Mouse (Mus musculus) spleen, adult 2 months (tissue): ENCODE data around the gene Dcaf4.

Experiments
- CTCF ChIP-seq: fragments of 200-500 bp; IDR thresholded peaks from 2 replicates; pipeline ENCODE4 v1.5.1; 2011; ENCODE audit warnings: mild to moderate bottlenecking, inconsistent platforms; ENCODE audit not compliant: insufficient read depth, insufficient read length, insufficient replicate concordance; ENCODE audit errors: extremely low read depth
- POLR2A ChIP-seq: fragments of 200-500 bp; IDR thresholded peaks from 2 replicates; pipeline ENCODE4 v1.6.1; 2011; ENCODE audit warnings: low read depth, low read length, inconsistent platforms

- TF ChIP-seq CTCF (no peak), POLR2A (no peak)
Measured at GRCm38 (mm10) chr12:83586628-83587027, 66.4 kb downstream of the Dcaf4 start.
